Mouse (Mus musculus): Measurements from ENCODE around the gene Syne2.

Syne2 gene

GRCm38 (mm10) chr12:75924852-75925251 is 106.9 kb downstream of the Syne2 start:
- DNase-seq (ENCODE audit: low spot score in 2 of 2), result no peak

GRCm38 (mm10) chr12:75927596-75927995 is 109.7 kb downstream of the Syne2 start:
- DNase-seq (ENCODE audit: low spot score in 2 of 2), result no peak

- DNase-seq (ENCODE audit: low spot score in 2 of 2), result no peak
Measured at GRCm38 (mm10) chr12:75933561-75933960, 115.6 kb downstream of the Syne2 start.

GRCm38 (mm10) chr12:75951328-75951727 is 133.4 kb downstream of the Syne2 start:
- peak; percentile 33 to 76 for DNase-seq (ENCODE audit: low spot score in 2 of 2)

- DNase-seq (ENCODE audit: low spot score in 2 of 2), result no peak
Measured at GRCm38 (mm10) chr12:75952011-75952410, 134.1 kb downstream of the Syne2 start.

GRCm38 (mm10) chr12:75966441-75967195 is 148.7 kb downstream of the Syne2 start:
- no peak for DNase-seq (ENCODE audit: low spot score in 2 of 2)

- DNase-seq (ENCODE audit: low spot score in 2 of 2), result no peak
Measured at GRCm38 (mm10) chr12:75979079-75979478, 161.1 kb downstream of the Syne2 start.

GRCm38 (mm10) chr12:75983336-75983735 is 165.4 kb downstream of the Syne2 start:
- no peak for DNase-seq (ENCODE audit: low spot score in 2 of 2)

GRCm38 (mm10) chr12:75992226-75992858 is 174.4 kb downstream of the Syne2 start:
- DNase-seq (ENCODE audit: low spot score in 2 of 2), result no peak

GRCm38 (mm10) chr12:75992946-75993345 is 175.0 kb downstream of the Syne2 start:
- DNase-seq (ENCODE audit: low spot score in 2 of 2), result no peak

- DNase-seq (ENCODE audit: low spot score in 2 of 2), result no peak
Measured at GRCm38 (mm10) chr12:75995086-75995485, 177.2 kb downstream of the Syne2 start.

GRCm38 (mm10) chr12:75997547-75997946 is 179.6 kb downstream of the Syne2 start:
- no peak for DNase-seq (ENCODE audit: low spot score in 2 of 2)

- DNase-seq (ENCODE audit: low spot score in 2 of 2), result no peak
Measured at GRCm38 (mm10) chr12:75998416-75998815, 180.5 kb downstream of the Syne2 start.

GRCm38 (mm10) chr12:76004697-76005249 is 186.8 kb downstream of the Syne2 start:
- DNase-seq (ENCODE audit: low spot score in 2 of 2), result no peak

- no peak for DNase-seq (ENCODE audit: low spot score in 2 of 2)
Measured at GRCm38 (mm10) chr12:76008991-76009390, 191.1 kb downstream of the Syne2 start.

- DNase-seq (ENCODE audit: low spot score in 2 of 2), result no peak
Measured at GRCm38 (mm10) chr12:76012789-76013188, 194.9 kb downstream of the Syne2 start.

GRCm38 (mm10) chr12:76013480-76013879 is 195.5 kb downstream of the Syne2 start:
- no peak for DNase-seq (ENCODE audit: low spot score in 2 of 2)

- DNase-seq (ENCODE audit: low spot score in 2 of 2), result no peak
Measured at GRCm38 (mm10) chr12:76015026-76015425, 197.1 kb downstream of the Syne2 start.

GRCm38 (mm10) chr12:76015489-76015888 is 197.6 kb downstream of the Syne2 start:
- DNase-seq (ENCODE audit: low spot score in 2 of 2), result no peak

GRCm38 (mm10) chr12:76016123-76017101 is 198.5 kb downstream of the Syne2 start:
- peak; percentile 68 to 88 for DNase-seq (ENCODE audit: low spot score in 2 of 2)

GRCm38 (mm10) chr12:76018640-76019039 is 200.7 kb downstream of the Syne2 start:
- DNase-seq (ENCODE audit: low spot score in 2 of 2), result no peak

- DNase-seq (ENCODE audit: low spot score in 2 of 2), result no peak
Measured at GRCm38 (mm10) chr12:76042301-76042700, 224.4 kb downstream of the Syne2 start.
